Mouse (Mus musculus) adipocyte (in vitro differentiated cells): Measurements from ENCODE around the gene Zfp622.

Experiments used
- DNase-seq: peaks from one replicate; pipeline ENCODE4 v3.0.0-alpha.2; 2016; ENCODE audit warnings: low spot score

Zfp622 gene

GRCm38 (mm10) chr15:25984067-25984733 lies at the start of gene Zfp622:
Gene Zfp622 (plus strand): TSS chr15:25984366.
- peak; percentile 99 for DNase-seq

- no peak for DNase-seq
Observed at GRCm38 (mm10) chr15:25934411-25934810, 49.8 kb upstream of the Zfp622 start.

DNA sequence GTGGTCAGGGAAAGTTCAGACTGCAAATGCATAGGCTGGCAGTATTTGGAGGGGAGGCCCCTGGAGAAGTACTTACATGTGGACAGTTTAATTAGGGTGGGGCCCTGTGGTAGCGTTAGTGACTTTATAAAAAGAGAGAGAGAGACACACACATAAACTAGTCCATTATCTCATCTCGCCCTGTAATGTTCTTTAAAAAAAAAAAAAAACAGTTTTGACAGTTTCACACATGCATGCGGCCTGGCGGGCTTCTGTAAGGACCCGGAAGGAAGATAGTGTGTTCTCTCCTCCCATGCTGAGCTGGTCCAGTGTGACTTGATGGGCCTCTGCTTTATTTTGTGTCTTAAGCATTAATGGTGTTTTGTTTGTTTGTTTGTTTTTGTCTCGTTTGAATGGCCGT lies 45.7 kb upstream of the Zfp622 start:
- no peak for DNase-seq

- no peak for DNase-seq
Observed at GRCm38 (mm10) chr15:25940397-25941377, 43.5 kb upstream of the Zfp622 start.

- no peak for DNase-seq
Observed at GRCm38 (mm10) chr15:25941514-25941913, 42.7 kb upstream of the Zfp622 start.

GRCm38 (mm10) chr15:25942415-25942814 lies 41.8 kb upstream of the Zfp622 start:
- DNase-seq, result no peak

DNA sequence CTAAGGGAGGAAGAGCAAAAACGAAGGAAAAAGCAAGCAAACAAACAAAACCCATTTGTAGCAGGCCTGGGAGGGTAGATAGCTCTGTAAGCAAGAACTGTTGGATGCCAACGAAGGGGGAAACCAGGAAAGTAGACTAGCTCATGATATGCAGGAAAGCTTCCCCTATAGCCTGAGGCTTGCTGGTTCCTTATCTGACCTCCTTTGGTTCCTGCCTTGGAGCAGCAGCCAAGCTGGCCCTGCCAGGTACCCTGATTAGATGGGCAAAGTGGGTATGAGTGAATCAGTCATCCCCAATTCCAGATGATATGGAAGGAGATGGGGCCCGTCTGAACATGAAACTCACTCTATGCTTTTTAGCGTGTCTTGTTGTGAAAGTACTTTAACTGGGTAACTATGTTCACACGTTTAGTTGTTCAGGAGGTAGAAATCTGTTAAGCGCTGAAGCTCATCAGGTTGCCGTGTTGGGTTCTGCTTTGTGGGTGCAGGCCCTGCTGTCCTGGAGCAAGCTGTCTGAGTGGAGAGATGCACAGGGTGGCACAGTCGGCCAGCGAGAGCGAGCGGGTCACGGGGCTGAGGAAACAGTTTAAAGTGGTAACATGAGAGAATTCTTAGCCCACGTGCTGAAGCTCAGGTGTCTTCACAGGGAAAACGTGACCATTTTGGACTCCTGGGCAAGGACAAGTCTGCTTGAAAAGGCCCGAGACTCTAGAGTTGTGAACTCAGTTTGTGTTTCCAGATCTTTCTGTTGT lies 40.6 kb upstream of the Zfp622 start:
- DNase-seq, result no peak

DNA sequence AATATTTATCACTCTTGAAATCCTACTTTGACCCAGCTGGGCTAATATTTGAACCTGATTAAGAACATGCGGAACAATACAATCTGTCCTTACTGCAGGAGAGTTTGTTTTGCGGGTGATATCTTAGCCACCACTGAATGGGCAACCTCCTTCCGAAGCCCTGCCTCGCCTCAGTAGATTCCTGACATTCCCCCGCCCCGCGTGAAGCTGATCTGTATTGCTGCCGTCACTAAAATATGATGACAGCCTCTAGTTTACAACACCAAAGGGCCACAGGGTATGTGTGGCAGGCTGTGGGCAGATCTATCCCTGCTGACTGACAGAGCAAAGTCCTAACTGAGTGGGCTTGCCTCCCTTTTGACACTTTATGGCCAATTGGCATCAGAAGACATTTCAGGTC lies 38.9 kb upstream of the Zfp622 start:
- DNase-seq, result no peak

DNA sequence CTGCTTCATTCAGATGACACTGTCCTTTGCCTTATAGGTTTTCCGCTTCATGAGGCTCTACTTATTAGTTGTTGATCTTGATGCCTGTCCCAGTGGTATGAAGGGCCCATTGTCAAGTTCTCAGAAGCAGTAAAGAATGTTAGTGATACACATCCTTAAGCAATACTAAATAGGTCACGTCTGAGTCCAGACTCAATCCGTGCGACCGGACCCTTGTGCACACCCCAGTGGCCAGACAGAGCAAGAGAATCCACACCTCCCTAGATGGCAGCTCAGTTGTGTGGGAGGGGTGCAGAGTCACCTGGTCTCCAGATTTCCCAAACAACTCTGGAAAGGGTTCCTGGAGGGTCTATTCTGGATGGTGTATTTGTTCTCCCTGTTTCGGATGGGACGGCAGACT lies 37.7 kb upstream of the Zfp622 start:
- no peak for DNase-seq

DNA sequence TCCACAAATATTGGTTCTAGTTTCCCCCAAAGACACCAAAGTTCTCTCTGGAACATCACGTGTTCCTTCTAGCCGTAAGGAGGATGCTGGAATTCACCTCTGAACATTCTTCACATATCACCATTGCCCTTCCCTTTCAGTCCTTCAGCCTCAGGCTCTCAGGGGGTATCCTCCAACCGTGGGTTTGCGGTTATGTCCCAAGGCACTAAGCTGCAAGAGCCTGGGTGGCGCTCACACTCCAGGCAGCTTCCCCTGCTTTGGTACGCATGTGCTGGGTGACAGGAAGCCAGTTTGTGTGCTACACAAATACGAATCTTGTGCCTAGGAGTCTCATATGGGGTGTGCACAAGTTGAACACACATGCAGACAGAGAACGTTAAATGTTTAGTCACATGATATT lies 36.8 kb upstream of the Zfp622 start:
- no peak for DNase-seq

- DNase-seq, result peak; percentile 70
Observed at GRCm38 (mm10) chr15:25948257-25949223, 35.6 kb upstream of the Zfp622 start.

DNA sequence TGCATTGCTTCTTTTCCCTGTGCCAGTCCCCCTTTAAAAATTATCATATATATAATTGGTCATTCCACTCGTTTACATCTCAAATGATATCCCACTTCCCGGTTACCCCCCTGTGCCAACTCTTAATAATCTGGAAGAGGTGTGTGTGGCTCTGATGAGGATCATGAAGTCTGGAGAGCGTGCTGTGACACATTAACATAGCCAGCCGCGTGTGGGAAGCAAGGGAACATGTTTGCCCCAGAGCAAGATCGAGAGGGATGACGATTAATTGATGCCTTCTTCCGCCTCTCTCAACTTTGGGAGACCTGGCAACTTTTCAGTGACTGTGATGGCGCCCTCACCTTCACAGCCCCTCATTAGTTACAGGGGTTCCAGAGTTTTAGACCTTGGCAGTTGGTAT lies 34.5 kb upstream of the Zfp622 start:
- DNase-seq, result no peak

DNA sequence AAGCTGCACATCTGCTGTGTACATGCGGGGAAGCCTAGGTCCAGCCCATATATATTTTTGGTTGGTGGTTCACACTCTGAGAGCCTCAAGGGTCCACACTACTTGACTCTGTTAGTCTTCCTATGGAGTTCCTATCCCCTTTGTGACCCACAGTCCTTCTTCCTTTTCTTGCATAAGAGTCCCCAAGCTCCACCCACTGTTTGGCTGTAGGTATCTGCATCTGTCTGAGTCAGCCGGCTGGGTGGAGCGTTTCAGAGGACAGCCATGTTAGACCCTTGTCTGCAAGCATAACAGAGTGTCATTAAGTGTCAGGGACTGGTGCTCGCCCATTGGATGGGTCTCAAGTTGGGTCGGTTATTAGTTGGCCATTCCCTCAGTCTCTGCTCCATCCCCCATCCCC lies 33.6 kb upstream of the Zfp622 start:
- no peak for DNase-seq

GRCm38 (mm10) chr15:25951037-25951436 lies 33.1 kb upstream of the Zfp622 start:
- DNase-seq, result no peak

GRCm38 (mm10) chr15:25956001-25956400 lies 28.2 kb upstream of the Zfp622 start:
- no peak for DNase-seq

GRCm38 (mm10) chr15:25956422-25957117 lies 27.6 kb upstream of the Zfp622 start:
- DNase-seq, result no peak

- no peak for DNase-seq
Observed at GRCm38 (mm10) chr15:25957651-25958050, 26.5 kb upstream of the Zfp622 start.

DNA sequence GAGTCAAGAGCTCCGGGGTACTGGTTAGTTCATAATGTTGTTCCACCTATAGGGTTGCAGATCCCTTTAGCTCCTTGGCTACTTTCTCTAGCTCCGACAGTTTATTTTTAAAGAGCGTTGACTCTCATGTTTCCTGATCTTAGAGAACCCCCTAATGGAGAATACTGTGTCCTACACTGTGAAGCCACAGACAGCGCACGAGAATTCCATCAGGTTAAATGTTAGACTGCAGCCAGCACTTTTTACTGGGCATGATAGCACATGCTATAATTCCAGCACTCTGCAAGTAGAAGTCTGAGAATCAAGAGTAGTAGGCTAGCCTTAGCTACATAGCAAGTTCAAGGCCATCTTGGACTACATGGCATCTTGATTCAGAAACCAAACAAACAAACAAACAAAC lies 24.8 kb upstream of the Zfp622 start:
- peak; percentile 76 for DNase-seq

GRCm38 (mm10) chr15:25960231-25960630 lies 23.9 kb upstream of the Zfp622 start:
- no peak for DNase-seq

DNA sequence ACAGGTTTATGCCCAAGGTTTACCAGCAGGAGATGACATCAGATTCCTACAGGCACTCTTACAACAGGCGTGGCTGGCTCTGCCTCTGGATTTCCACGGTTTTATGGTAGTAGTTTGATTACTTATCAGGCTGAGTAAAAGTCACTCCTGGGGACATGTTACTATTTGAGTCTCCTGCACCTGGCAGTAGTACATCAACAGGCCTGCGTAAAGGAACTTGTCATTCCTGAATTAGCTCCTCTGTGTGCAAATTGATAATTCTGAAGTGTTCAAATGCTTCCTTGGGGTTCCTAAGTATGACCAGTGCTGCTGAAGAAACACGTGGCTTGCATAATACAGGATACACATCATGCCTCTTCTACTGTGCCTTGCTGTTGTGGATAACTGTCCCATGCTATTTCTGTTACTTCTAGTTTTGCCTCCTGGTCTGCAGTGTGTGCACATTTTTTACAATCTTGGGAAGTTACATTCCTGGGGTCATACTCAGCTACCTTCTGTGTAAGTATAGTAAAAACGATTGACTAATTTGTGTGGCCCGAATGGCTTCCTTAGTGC lies 17.9 kb upstream of the Zfp622 start:
- DNase-seq, result no peak
